Mouse (Mus musculus) kidney, postnatal 25 days (tissue): ENCODE data around the gene Acd.

Experiments used
- DNase-seq, 2 experiments: peaks; one replicate each; pipeline ENCODE4 v3.0.0; 2021; ENCODE audit warnings: mixed read lengths in 2 of 2

The Acd gene

GRCm38 (mm10) chr8:105700566-105700965 lies 336 bp downstream of the Acd start:
- DNase-seq = peak; percentile 62 to 82

- DNase-seq = no peak
Measured at GRCm38 (mm10) chr8:105699488-105700215, 1.2 kb downstream of the Acd start.

DNA sequence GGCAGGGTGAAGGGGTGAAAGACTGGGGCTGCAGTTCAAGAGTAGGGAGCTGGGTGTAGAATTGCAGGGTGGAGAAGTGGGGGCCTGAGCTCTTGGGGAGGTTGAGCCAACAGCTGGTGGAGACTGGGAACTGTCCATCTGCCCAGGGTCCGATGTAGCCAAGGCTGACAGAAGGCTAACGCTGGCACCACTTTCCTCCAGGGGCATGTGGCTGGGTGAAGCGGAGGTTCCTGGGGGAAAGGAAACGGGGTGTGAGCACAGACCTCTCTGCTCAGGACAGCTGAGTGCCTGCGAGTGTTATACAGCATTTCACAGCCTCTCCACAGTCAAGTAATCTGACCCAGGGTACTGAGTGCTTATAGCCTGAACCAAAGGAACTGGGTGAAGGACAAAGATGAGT lies 2.2 kb downstream of the Acd start:
- DNase-seq = no peak

DNA sequence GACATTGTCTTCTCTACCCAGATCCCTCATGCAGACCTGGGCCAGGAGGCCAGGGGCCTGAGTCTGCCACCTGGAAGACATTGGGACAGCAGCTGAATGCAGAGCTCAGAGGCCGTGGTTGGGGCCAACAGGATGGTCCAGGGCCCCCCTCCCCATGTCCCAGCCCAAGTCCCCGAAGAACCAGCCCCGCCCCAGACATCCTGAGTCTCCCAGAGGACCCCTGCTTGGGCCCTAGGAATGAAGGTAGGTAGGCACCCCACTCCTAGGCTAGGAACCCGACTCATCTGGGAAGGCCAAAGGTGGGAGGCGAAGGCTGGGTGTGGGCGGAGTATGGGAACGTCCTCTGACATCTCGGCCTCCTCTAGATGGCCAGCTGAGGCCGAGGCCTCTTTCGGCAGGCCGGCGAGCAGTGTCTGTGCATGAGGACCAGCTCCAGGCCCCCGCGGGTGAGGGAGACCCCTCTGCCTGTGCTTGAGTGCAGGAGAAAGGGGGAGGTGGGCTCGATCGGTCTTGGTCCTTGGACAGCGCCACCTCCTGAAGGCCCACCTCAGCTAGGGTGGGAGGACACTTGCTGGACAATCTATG lies 3.6 kb downstream of the Acd start:
- DNase-seq = peak in 1 of 2 experiments; percentile 44

GRCm38 (mm10) chr8:105695080-105695780 lies 5.7 kb downstream of the Acd start:
- DNase-seq = no peak

- no peak for DNase-seq
Measured at GRCm38 (mm10) chr8:105694051-105694799, 6.7 kb downstream of the Acd start.

DNA sequence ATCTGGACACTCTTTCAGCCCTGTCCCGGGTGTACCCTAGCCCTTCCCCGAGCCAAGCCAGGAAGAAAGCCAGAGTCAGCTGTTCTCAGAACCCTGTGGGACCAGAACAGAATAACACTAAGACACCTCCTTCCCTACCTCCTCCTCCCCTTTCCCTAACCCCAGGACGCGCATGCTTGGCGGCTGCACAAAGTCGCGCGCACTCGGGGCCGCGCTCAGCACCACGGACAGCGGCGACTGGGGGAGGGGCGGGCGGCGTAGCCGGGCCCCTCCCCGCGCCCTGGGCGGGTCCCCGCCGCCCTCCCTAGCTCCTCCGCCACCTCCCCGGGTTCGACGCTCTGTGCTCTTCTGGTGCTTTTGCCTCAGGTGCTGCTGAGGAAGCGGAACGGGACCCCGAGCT lies 7.3 kb downstream of the Acd start:
- DNase-seq = peak; percentile 75 to 83

- DNase-seq = no peak
Measured at GRCm38 (mm10) chr8:105692449-105693182, 8.3 kb downstream of the Acd start.

GRCm38 (mm10) chr8:105690978-105691377 lies 9.9 kb downstream of the Acd start:
- no peak for DNase-seq

DNA sequence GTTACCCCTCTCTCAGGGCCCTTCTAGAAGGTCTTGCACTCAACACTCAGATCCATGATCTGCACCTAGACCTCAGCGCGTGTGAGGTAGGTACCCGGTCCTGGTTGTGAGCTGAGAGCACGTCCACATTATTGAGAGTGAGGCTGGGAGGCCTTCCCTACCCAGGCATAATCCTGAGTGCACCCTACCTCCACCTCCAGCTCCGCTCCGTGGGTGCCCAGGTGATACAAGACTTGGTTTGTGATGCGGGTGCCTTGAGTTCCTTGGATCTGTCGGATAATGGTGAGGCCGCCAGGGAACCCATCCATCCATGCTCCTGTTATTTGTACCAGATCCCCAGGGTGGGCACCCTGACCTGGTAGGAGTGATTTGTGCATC lies 10.9 kb downstream of the Acd start:
- DNase-seq = no peak

DNA sequence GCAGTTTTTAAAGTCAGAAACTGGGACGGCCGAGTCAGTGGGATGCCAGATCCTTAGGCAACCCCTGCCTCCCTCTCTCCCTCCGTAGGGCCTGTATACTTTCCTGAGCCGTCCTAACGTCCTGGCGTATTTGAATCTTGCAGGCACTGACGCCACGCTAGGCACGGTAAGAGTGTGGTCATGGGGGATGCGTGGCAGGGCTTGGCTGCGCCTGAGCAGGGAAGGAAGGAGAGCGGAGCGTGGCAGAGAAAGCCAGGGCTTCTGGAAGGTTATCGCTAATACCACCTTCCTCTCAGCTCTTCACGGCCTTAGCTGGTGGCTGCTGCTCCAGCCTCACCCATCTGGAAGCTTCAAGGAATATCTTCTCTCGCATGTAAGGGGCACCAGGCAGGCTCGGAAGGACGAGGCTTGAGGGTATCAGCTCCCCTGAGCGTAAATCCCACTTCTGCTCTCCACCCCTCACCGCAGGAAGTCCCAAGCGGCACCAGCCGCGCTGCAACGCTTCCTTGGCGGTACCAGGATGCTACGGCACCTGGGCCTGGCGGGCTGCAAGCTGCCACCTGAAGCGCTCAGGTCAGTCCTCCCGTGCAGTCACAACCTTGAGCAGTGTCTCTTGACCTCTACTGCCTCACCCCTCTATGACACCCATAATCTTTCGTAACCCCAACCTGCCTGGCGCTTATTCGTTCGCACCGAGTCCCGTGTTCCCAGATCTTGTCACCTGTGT lies 11.5 kb downstream of the Acd start:
- DNase-seq = no peak

DNA sequence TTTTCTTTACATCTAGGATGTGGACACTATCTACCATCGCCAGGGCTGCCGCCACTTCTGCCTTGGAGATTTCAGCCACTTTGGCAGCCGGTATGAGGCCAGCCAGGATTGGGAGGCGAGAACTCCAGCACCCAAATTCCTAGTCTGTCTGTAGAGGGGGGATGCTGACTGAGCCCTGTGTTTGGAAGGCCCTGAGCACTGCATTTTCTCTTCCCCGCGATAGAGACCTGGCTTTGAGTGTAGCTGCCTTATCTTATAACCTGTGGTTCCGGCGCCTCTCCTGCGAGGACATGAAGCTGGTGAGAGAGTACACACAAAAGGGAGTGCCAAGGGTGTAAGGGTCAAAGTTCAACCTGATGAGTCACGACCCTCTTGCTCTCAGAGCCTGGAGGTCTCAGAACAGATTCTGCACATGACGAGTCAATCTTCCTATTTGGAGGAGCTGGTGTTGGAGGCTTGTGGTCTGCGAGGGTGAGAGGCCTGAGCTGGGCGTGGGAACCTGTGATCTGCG lies 12.6 kb downstream of the Acd start:
- DNase-seq = no peak

- DNase-seq = no peak
Measured at GRCm38 (mm10) chr8:105687512-105687911, 13.4 kb downstream of the Acd start.

- DNase-seq = no peak
Measured at GRCm38 (mm10) chr8:105686551-105686950, 14.4 kb downstream of the Acd start.

DNA sequence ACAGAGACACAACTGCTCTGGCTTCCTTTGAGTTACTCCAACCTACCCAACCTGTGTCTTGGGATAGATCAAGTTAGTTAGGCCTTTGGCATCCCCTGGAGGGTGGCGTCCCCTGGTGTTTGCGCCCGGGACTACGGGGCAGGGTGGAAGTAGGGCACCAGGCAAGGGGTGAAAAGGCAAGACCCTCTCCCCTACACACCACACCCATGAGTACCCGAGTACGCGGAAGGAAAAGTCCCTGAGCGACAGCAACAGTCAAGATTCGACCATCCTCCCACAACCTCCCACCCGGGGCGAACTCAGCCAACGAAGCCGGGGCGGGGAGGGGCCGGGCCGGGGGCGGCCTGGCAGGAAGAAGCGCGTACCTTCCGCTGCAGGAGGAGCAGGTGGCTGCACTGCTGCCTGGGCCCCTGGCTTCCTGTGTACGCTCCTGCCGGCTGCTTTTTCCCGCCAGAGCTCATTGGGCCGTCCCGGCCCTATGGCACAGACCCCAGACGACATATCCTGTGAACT lies 15.1 kb downstream of the Acd start, which contains the start of gene Carmil2:
Gene Carmil2 (plus strand): TSS at position 479 of the 513 bp plus-strand sequence.
- DNase-seq = peak; percentile 68 to 73

- no peak for DNase-seq
Measured at GRCm38 (mm10) chr8:105685325-105685724, 15.6 kb downstream of the Acd start.

DNA sequence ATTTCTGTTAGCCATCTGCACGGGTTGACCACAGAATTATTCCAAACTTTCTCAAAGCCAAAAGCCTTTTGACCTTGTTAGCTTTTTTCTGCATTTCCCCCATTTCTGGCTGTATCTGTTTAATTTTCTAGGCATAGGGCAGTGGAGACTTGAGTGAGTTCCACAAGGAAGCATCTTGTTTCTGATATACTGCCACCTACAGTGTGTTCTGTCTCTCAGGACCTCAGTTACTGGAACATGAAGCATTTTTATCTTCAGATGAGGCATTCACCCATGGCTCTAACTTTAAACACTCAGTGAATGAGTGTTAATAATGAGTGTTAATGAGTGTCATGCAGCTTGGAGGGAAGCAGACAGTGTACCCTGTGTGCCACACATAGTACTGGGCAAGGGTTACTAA lies 23.0 kb downstream of the Acd start:
- no peak for DNase-seq

DNA sequence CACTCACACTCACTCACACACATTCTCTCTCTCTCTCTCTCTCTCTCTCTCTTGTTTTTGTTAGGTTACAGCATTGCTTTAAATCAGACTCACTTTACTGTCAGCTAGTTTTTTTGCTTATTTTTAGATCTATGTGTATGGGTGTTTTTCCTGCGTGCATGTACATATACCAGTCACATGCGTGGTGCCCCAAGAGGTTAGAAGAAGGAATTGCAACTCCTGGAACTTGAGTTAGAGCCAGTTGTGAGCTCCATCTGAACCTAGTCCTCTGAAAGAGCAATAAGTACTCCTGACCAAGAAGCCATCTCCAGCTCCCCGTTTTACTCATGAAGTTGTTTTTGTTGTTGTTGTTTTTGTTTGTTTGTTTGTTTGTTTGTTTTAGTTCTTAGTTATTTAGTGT lies 39.7 kb downstream of the Acd start:
- DNase-seq = peak in 1 of 2 experiments; percentile 36

- no peak for DNase-seq
Measured at GRCm38 (mm10) chr8:105657641-105658040, 43.3 kb downstream of the Acd start.

GRCm38 (mm10) chr8:105648929-105649328 lies 52.0 kb downstream of the Acd start:
- DNase-seq = no peak
